Mouse (Mus musculus): Measurements from ENCODE around the gene Gm16253.

GRCm38 (mm10) chr3:96623201-96623600 lies 46.4 kb downstream of the Gm16253 start:
- no peak for TF ChIP-seq CTCF (IDR thresholded peaks at IDR 0.05; ENCODE audit: borderline replicate concordance, control insufficient read depth, extremely low read depth, insufficient read depth, low read length, poor library complexity)
- TF ChIP-seq POLR2A (IDR thresholded peaks at IDR 0.05; ENCODE audit: control insufficient read depth, extremely low read depth, insufficient read depth, low read length, poor library complexity): no peak
